Mouse (Mus musculus) ES-E14 (cell line): ENCODE data around the gene Arhgef2.

Experiments used
- HCFC1 ChIP-seq: IDR thresholded peaks from 2 replicates; pipeline ENCODE4 v1.6.1; 2012; ENCODE audit warnings: low read length, inconsistent platforms, borderline replicate concordance; ENCODE audit not compliant: insufficient read depth
- MAFK ChIP-seq: IDR thresholded peaks from 2 replicates; pipeline ENCODE4 v1.6.1; 2014; ENCODE audit warnings: mild to moderate bottlenecking, low read depth, low read length, inconsistent platforms; ENCODE audit not compliant: insufficient read depth
- ZNF384 ChIP-seq: IDR thresholded peaks from 2 replicates; pipeline ENCODE4 v1.6.1; 2012; ENCODE audit warnings: low read depth, low read length, inconsistent platforms

DNA sequence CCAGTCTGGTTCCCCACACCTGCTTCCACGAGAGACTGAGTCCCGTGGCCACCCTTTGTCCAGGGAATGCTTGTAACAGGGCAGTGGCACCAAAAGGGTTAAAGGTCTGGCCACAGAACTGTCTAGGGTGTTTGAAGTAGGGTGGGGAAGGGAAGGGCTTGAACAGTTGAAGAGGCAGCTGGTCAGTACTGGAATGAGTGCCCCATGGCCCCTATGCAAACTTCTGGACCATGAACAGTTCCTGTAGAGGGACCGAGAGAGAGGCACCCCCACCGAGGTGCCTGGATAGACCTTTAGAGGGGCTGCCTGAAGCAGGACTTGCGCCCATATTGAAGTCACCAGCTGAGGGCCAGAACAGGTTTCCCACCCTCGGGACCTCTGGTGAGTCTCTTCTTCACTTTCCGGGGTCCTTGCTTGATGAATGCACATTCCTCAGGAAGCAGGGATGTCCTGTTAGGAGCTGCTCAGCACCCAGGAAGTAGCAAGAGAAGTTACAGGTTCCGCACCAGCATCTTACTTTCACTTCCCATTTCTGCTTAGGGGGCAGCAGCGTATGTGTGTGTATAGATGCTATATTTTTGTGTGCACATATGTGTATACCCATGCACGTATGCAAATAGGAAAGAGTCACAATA is 12.7 kb upstream of the Arhgef2 start:
- TF ChIP-seq HCFC1 (no peak), MAFK (no peak), ZNF384 (no peak)
